ENCODE assay signal across 7 mouse cellular contexts in genomic region chr7:46840787-46841525, GRCm38 (mm10). TPM values are rescaled to one million over a fixed set of nuclear protein-coding genes. Genes with fewer than 3 reads are reported as not detected.
DNase-seq lines count a peak whose midpoint lies in the region; ATAC-seq and TF ChIP-seq lines count a peak whose summit lies in the region.

TSS of gene Ldha (plus strand) at chr7:46841475.

- H3K27ac ChIP-seq in thymus, adult 2 months (ENCODE audit: control insufficient read depth, insufficient read depth, low read length): no peak within 1 kb of the TSS
- no peak within 1 kb of the TSS for H3K27ac ChIP-seq in limb, embryonic 13.5 days
- peak within 1 kb of the TSS; percentile 99 for H3K27ac ChIP-seq in small intestine, adult 2 months (ENCODE audit: insufficient read depth, low read depth, low read length)

- no peak for DNase-seq in thymus, adult 2 months
- no peak for DNase-seq in thymus, postnatal 10 days (ENCODE audit: low spot score in 2 of 2)
- DNase-seq in heart, postnatal 25 days (ENCODE audit: low spot score): no peak
- no peak for DNase-seq in embryo, embryonic 9.5 days (ENCODE audit: extremely low spot score)

- no peaks in the 10 kb centered on the region for H3K27me3 ChIP-seq in thymus, adult 2 months (ENCODE audit: control insufficient read depth, insufficient read depth, low read length)
- peaks cover 2% of the 10 kb centered on the region; the same call in 1 of the 2 replicates for H3K27me3 ChIP-seq in erythroblast, embryonic 14.5 days (ENCODE audit: control insufficient read depth)
- H3K27me3 ChIP-seq in limb, embryonic 13.5 days: peaks cover 9% of the 10 kb centered on the region
- no peaks in the 10 kb centered on the region for H3K27me3 ChIP-seq in small intestine, adult 2 months (ENCODE audit: control insufficient read depth, insufficient read depth, low read length)

- intact Hi-C loops in heart, postnatal 25 days (cut with DNase I): loop anchor here (5.0 kb wide), 1 partner anchor 116 kb away; the partner anchor contains the start of gene Uevld

- H3K4me1 ChIP-seq in thymus, adult 2 months (replicated peaks; ENCODE audit: control insufficient read depth, insufficient read depth, low read length): peaks cover 36% of the 10 kb centered on the region
- H3K4me1 ChIP-seq in erythroblast, embryonic 14.5 days (ENCODE audit: control insufficient read depth): peaks cover 29% of the 10 kb centered on the region
- peaks cover 29% of the 10 kb centered on the region for H3K4me1 ChIP-seq in limb, embryonic 13.5 days
- H3K4me1 ChIP-seq in small intestine, adult 2 months (ENCODE audit: control insufficient read depth, insufficient read depth, insufficient read length, low read length): peaks cover 58% of the 10 kb centered on the region

- no peak for TF ChIP-seq CTCF in thymus, adult 2 months (IDR thresholded peaks at IDR 0.05; ENCODE audit: borderline replicate concordance, control insufficient read depth, extremely low read depth, insufficient read depth, low read length, poor library complexity)
- TF ChIP-seq CTCF in small intestine, adult 2 months (IDR thresholded peaks at IDR 0.05; ENCODE audit: extremely low read depth, insufficient read length, insufficient replicate concordance, low read depth, low read length): no peak

- no peaks in the 10 kb centered on the region for H3K9me3 ChIP-seq in erythroblast, embryonic 14.5 days (ENCODE audit: control insufficient read depth, low read length)
- no peaks in the 10 kb centered on the region for H3K9me3 ChIP-seq in limb, embryonic 13.5 days

- WGBS in thymus, adult 2 months: 51% methylated on average over 6 of the region's 6 CpGs
- WGBS in limb, embryonic 13.5 days: 23% methylated on average over 6 of the region's 6 CpGs
- 64% methylated on average over 6 of the region's 6 CpGs for WGBS in small intestine, adult 2 months

- H3K36me3 ChIP-seq in thymus, adult 2 months (ENCODE audit: control insufficient read depth, insufficient read depth, low read length): no peaks in the 10 kb centered on the region
- no peaks in the 10 kb centered on the region for H3K36me3 ChIP-seq in erythroblast, embryonic 14.5 days (ENCODE audit: control insufficient read depth)
- H3K36me3 ChIP-seq in limb, embryonic 13.5 days: no peaks in the 10 kb centered on the region
- no peaks in the 10 kb centered on the region for H3K36me3 ChIP-seq in small intestine, adult 2 months (ENCODE audit: control insufficient read depth, insufficient read depth, low read length)

- no peak for TF ChIP-seq POLR2A in thymus, adult 2 months (IDR thresholded peaks at IDR 0.05; ENCODE audit: control insufficient read depth, extremely low read depth, insufficient read depth, low read length, poor library complexity)
- TF ChIP-seq POLR2A in small intestine, adult 2 months (IDR thresholded peaks at IDR 0.05; ENCODE audit: low read depth, low read length): no peak

- no peak for ATAC-seq in limb, embryonic 13.5 days (ENCODE audit: low FRiP score, low read depth)

- H3K9ac ChIP-seq in limb, embryonic 13.5 days: no peak within 1 kb of the TSS

- no peak within 1 kb of the TSS for H3K4me2 ChIP-seq in limb, embryonic 13.5 days (replicated peaks)

- H3K4me3 ChIP-seq in thymus, adult 2 months (ENCODE audit: control insufficient read depth, insufficient read depth, low read length): no peak within 1 kb of the TSS
- H3K4me3 ChIP-seq in erythroblast, embryonic 14.5 days (replicated peaks): no peak within 1 kb of the TSS
- no peak within 1 kb of the TSS for H3K4me3 ChIP-seq in limb, embryonic 13.5 days
- H3K4me3 ChIP-seq in small intestine, adult 2 months (ENCODE audit: low read depth, low read length): no peak within 1 kb of the TSS

RNA-seq across cellular contexts. Expression of gene Ldha, which starts in this region (rescaled TPM):
- 600 and 660 TPM in 2 replicates for polyA plus RNA-seq in thymus, adult 2 months (2012; rRNA removed)
- 12.0 and 18.0 TPM in 2 replicates for polyA plus RNA-seq in erythroblast, embryonic 14.5 days (2012)
- 100 to 1,000 TPM; 799 to 856 TPM for total RNA-seq in heart, postnatal 25 days (2021)
- 1,645 and 1,659 TPM in 2 replicates for polyA plus RNA-seq in limb, embryonic 13.5 days (2015; fragmentation: Nextera tagmentation; extraction: Ambion mirVana)
- polyA plus RNA-seq in small intestine, adult 2 months (2012; rRNA removed): 766 and 1,649 TPM in 2 replicates

Comparison
In these comparisons a context has a peak if more than half of its experiments do, and no peak if none do; other contexts are left out.
1. RNA of gene Ldha (polyA plus RNA-seq): 766 to 1,649 TPM in small intestine, adult 2 months, 1,645 to 1,659 TPM in limb, embryonic 13.5 days and 600 to 660 TPM in thymus, adult 2 months; 12.0 to 18.0 TPM in erythroblast, embryonic 14.5 days; every median in the first group is over 10 times any median in the second.